Mouse (Mus musculus) embryonic fibroblast, embryonic 13.5 days (primary cell): ENCODE measurements around the gene Styxl1.

Experiments
- CTCF ChIP-seq: IDR thresholded peaks from 2 replicates; pipeline ENCODE4 v1.5.1; 2011; ENCODE audit warnings: mild to moderate bottlenecking, control low read depth, low read length, moderate library complexity, borderline replicate concordance; ENCODE audit not compliant: insufficient read depth
- POLR2A ChIP-seq: IDR thresholded peaks from 2 replicates; pipeline ENCODE4 v1.6.1; 2011; ENCODE audit warnings: low read depth, mild to moderate bottlenecking, control low read depth, low read length, moderate library complexity

- no peak for TF ChIP-seq POLR2A
- TF ChIP-seq CTCF, result no peak
These were observed 65.4 kb downstream of the Styxl1 start for GRCm38 (mm10) chr5:135712803-135713202.
